Mouse (Mus musculus) heart, embryonic 10.5 days (tissue): ENCODE results near the gene Rsf1. TPM values are rescaled to one million over a fixed set of nuclear protein-coding genes. Genes with fewer than 3 reads are reported as not detected.
A peak's percentile ranks its signal among the peaks of the same experiment; 100 is the strongest.

Experiments
- DNase-seq: peaks from one replicate; pipeline ENCODE4 v3.0.0-alpha.2; 2017; ENCODE audit warnings: low spot score
- H3K27ac ChIP-seq: fragments of 300-500 bp; sonication (generic); 2 replicates; pipeline ENCODE4 v1.5.1; 2016; ENCODE audit warnings: mild to moderate bottlenecking
- H3K27me3 ChIP-seq: fragments of 300-500 bp; sonication (generic); 2 replicates; pipeline ENCODE4 v1.6.1; 2016; ENCODE audit warnings: mild to moderate bottlenecking; ENCODE audit not compliant: poor library complexity, insufficient read depth, severe bottlenecking
- H3K36me3 ChIP-seq: fragments of 300-500 bp; sonication (generic); 2 replicates; pipeline ENCODE4 v1.6.1; 2016; ENCODE audit warnings: mild to moderate bottlenecking, moderate library complexity
- H3K4me1 ChIP-seq: fragments of 300-500 bp; sonication (generic); 2 replicates; pipeline ENCODE4 v1.6.1; 2016; ENCODE audit warnings: mild to moderate bottlenecking
- H3K4me3 ChIP-seq: fragments of 300-500 bp; sonication (generic); 2 replicates; pipeline ENCODE4 v1.5.1; 2016; ENCODE audit warnings: mild to moderate bottlenecking, moderate library complexity
- H3K9me3 ChIP-seq: fragments of 300-500 bp; sonication (generic); 2 replicates; pipeline ENCODE4 v1.6.1; 2016; ENCODE audit warnings: mild to moderate bottlenecking, moderate library complexity
- WGBS: fragments of 180-500 bp; shearing (Covaris S2); methylation state at CpG from one replicate; pipeline ENCODE4 v1.1.7; 2016; 5-methylcytosine and 5-hydroxymethylcytosine counted together
- polyA plus RNA-seq: library from polyadenylated mRNA; unstranded; fragments of >200 nt; fragmentation: Nextera tagmentation; extraction: Ambion mirVana; gene quantifications from 2 replicates; pipeline ENCODE4 v1.2.1, GENCODE M21; 2016

The Rsf1 gene
- 15.8 and 17.7 TPM in 2 replicates for polyA plus RNA-seq

DNA sequence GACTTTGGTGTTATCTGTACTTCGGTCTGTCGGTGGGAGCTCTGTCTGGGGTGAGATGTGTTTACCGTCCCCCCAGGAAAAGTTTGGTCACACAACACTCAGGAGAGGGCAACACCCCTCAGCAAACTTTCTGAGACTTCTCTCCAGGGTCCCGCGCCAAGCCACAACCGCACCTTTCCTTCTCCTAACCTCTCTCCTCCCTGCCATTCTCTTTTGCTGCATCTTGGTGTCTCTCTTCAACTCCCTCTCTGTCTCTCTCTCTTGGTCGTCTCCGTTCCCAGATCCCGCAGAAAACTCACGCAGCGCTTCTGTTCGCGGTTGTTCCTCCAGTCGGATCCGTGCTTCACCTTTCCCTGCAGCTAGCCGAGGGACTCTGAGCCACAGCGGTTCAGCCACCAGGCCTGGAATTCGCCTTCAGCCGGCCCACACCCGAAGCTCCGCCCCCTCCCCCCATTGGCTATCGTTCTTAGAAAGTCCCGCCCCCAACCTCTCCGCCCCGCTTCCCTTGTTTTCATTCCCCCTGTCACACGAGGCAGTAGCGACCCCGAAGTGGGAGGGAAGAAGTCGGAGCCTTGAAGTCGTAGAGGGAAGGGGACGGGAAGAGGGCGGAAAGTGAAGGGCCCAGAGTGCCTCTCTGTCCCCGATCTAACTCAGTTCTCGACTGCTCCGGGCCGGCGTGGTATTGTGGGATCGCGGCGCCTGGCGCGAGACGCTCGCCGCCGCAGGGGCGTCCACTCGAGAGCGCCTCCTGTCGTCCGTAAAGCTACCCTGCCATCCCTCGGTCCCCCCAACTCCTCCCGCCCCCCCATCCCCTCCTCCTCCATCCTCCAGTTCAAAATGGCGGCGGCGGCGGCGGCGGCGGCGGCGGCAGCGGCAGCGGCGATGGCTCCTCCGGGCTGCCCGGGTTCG lies at the start of gene Rsf1, which contains the start of gene Aamdc:
Gene Rsf1, plus strand, starts transcription at position 823 of the 909 bp plus-strand sequence.
Gene Aamdc, minus strand, starts transcription at position 431 of the 909 bp plus-strand sequence.
- H3K9me3 ChIP-seq: no peaks in the 10 kb centered on the region
- peaks cover 10% of the 10 kb centered on the region; the same call in 1 of the 2 replicates for H3K4me1 ChIP-seq
- H3K27me3 ChIP-seq: no peaks in the 10 kb centered on the region
- H3K36me3 ChIP-seq: 0 out of 2 replicates have a peak, but pooled peaks cover 1% of the 10 kb centered on the region
- WGBS: under 1% methylated on average over 65 of the region's 68 CpGs
- peak within 1 kb of the TSS; percentile 100 for H3K27ac ChIP-seq
- H3K4me3 ChIP-seq: peak within 1 kb of the TSS; percentile 99
- DNase-seq: peak; percentile 98

DNA sequence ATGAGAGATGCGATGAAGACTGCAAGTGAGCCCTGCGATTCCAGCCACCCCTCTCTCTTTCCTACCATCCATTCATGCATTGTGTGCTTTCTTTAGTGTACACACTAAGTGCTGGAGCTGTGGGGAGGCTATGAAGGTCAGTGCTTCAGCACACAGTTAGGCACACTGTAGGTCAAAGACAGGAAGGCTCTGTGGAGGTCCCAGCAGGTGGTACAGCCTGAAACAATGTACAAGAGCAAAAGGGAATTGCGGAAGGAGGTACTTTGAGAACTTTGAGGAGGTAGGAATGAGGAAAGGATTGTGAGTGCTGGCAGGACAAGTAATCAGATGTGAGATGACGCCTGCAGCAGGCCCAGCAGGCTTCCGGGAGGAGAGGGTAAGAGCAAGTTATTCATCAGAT lies 44.2 kb upstream of the Rsf1 start:
- WGBS: 89% methylated on average over 5 of the region's 5 CpGs
- DNase-seq: no peak
- peaks cover 91% of the 10 kb centered on the region for H3K36me3 ChIP-seq
- no peaks in the 10 kb centered on the region for H3K4me1 ChIP-seq
- no peaks in the 10 kb centered on the region for H3K9me3 ChIP-seq
- no peak overlapping the region for H3K4me3 ChIP-seq
- no peaks in the 10 kb centered on the region for H3K27me3 ChIP-seq
- no peak overlapping the region for H3K27ac ChIP-seq

GRCm38 (mm10) chr7:97536571-97536970 lies 43.1 kb upstream of the Rsf1 start:
- no peaks in the 10 kb centered on the region for H3K4me1 ChIP-seq
- H3K27me3 ChIP-seq: no peaks in the 10 kb centered on the region
- H3K9me3 ChIP-seq: no peaks in the 10 kb centered on the region
- WGBS: 90% methylated on average over 5 of the region's 5 CpGs
- no peak overlapping the region for H3K4me3 ChIP-seq
- no peak for DNase-seq
- peaks cover 91% of the 10 kb centered on the region for H3K36me3 ChIP-seq
- H3K27ac ChIP-seq: no peak overlapping the region

GRCm38 (mm10) chr7:97546462-97546861 lies 33.2 kb upstream of the Rsf1 start:
- Histone ChIP-seq H3K9me3 (no peaks in the 10 kb centered on the region), H3K27ac (no peak overlapping the region), H3K4me1 (no peaks in the 10 kb centered on the region), H3K27me3 (no peaks in the 10 kb centered on the region), H3K36me3 (peaks cover 24% of the 10 kb centered on the region), H3K4me3 (no peak overlapping the region)
- no peak for DNase-seq
- 68% methylated on average over 2 of the region's 2 CpGs for WGBS

DNA sequence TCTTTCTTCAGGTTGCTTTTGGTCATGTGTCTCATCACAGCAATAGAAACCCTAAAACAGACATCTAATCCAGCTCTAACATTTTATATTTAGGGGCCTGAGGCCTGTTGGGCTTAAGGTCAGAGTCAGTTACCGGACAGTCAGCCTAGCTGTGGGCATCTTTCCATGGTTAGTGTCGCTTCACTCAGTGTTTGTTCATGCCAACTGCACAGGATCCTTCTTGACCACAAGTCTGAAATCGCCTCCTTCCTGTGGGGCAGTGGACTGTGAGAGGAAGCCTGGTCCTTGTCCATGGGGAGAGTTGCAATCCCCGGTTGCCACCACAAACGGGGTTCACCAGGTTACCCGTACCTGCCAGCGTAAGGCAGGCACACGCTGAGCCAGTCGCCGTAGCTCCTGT lies 30.4 kb upstream of the Rsf1 start:
- Histone ChIP-seq H3K27ac (no peak overlapping the region), H3K9me3 (no peaks in the 10 kb centered on the region), H3K4me1 (no peaks in the 10 kb centered on the region), H3K4me3 (no peak overlapping the region), H3K36me3 (no peaks in the 10 kb centered on the region), H3K27me3 (no peaks in the 10 kb centered on the region)
- no peak for DNase-seq
- WGBS: 90% methylated on average over 10 of the region's 10 CpGs

GRCm38 (mm10) chr7:97550673-97551072 lies 29.0 kb upstream of the Rsf1 start:
- H3K27me3 ChIP-seq: no peaks in the 10 kb centered on the region
- no peaks in the 10 kb centered on the region for H3K36me3 ChIP-seq
- H3K4me1 ChIP-seq: no peaks in the 10 kb centered on the region
- no peak for DNase-seq
- no peaks in the 10 kb centered on the region for H3K9me3 ChIP-seq
- no peak overlapping the region for H3K4me3 ChIP-seq
- WGBS: 81% methylated on average over 9 of the region's 9 CpGs
- H3K27ac ChIP-seq: no peak overlapping the region

GRCm38 (mm10) chr7:97563576-97563975 lies 16.1 kb upstream of the Rsf1 start:
- Histone ChIP-seq H3K9me3 (no peaks in the 10 kb centered on the region), H3K36me3 (no peaks in the 10 kb centered on the region), H3K4me3 (no peak overlapping the region), H3K27ac (no peak overlapping the region), H3K4me1 (no peaks in the 10 kb centered on the region), H3K27me3 (no peaks in the 10 kb centered on the region)
- no peak for DNase-seq
- WGBS: 77% methylated on average over 2 of the region's 2 CpGs

GRCm38 (mm10) chr7:97569372-97569771 lies 10.3 kb upstream of the Rsf1 start:
- no peaks in the 10 kb centered on the region for H3K4me1 ChIP-seq
- H3K36me3 ChIP-seq: 0 out of 2 replicates have a peak, but pooled peaks cover 11% of the 10 kb centered on the region
- H3K4me3 ChIP-seq: no peak overlapping the region
- no peaks in the 10 kb centered on the region for H3K9me3 ChIP-seq
- H3K27ac ChIP-seq: no peak overlapping the region
- no peak for DNase-seq
- no peaks in the 10 kb centered on the region for H3K27me3 ChIP-seq
- 73% methylated on average over 4 of the region's 4 CpGs for WGBS

- Histone ChIP-seq H3K36me3 (0 out of 2 replicates have a peak, but pooled peaks cover 11% of the 10 kb centered on the region), H3K4me3 (no peak overlapping the region), H3K4me1 (no peaks in the 10 kb centered on the region), H3K27ac (no peak overlapping the region), H3K27me3 (no peaks in the 10 kb centered on the region), H3K9me3 (no peaks in the 10 kb centered on the region)
- DNase-seq: no peak
- 95% methylated on average over 1 of the region's 1 CpGs for WGBS
These were observed 9.3 kb upstream of the Rsf1 start for GRCm38 (mm10) chr7:97570389-97570788.

- no peak for DNase-seq
- peaks cover 10% of the 10 kb centered on the region; the same call in 1 of the 2 replicates for H3K4me1 ChIP-seq
- WGBS: 28% methylated on average over 8 of the region's 8 CpGs
- peak overlapping the region; percentile 99 for H3K4me3 ChIP-seq
- no peaks in the 10 kb centered on the region for H3K9me3 ChIP-seq
- no peaks in the 10 kb centered on the region for H3K27me3 ChIP-seq
- H3K36me3 ChIP-seq: 0 out of 2 replicates have a peak, but pooled peaks cover 4% of the 10 kb centered on the region
- H3K27ac ChIP-seq: peak overlapping the region; percentile 100
These were observed 1.2 kb upstream of the Rsf1 start for GRCm38 (mm10) chr7:97578361-97579066.

GRCm38 (mm10) chr7:97579976-97580842 lies 520 bp downstream of the Rsf1 start:
- H3K36me3 ChIP-seq: no peaks in the 10 kb centered on the region

GRCm38 (mm10) chr7:97580843-97581214 lies 1.1 kb downstream of the Rsf1 start:
- 0% methylated on average over 11 of the region's 11 CpGs for WGBS
- H3K9me3 ChIP-seq: no peaks in the 10 kb centered on the region
- H3K4me3 ChIP-seq: peak overlapping the region; percentile 99
- no peaks in the 10 kb centered on the region for H3K36me3 ChIP-seq
- no peaks in the 10 kb centered on the region for H3K27me3 ChIP-seq
- peak; percentile 95 for DNase-seq
- H3K4me1 ChIP-seq: peaks cover 10% of the 10 kb centered on the region; the same call in 1 of the 2 replicates
- H3K27ac ChIP-seq: peak overlapping the region; percentile 100

More at GRCm38 (mm10) chr7:97579976-97580842, 520 bp downstream of the Rsf1 start:
- H3K27me3 ChIP-seq: no peaks in the 10 kb centered on the region
- H3K4me1 ChIP-seq: peaks cover 10% of the 10 kb centered on the region; the same call in 1 of the 2 replicates
- under 1% methylated on average over 58 of the region's 65 CpGs for WGBS
- H3K9me3 ChIP-seq: no peaks in the 10 kb centered on the region
- peak; percentile 81 for DNase-seq
- H3K27ac ChIP-seq: peak overlapping the region; percentile 100
- peak overlapping the region; percentile 99 for H3K4me3 ChIP-seq
